Mouse (Mus musculus): ENCODE measurements around the gene Prkca. TPM values are rescaled to one million over a fixed set of nuclear protein-coding genes. Genes with fewer than 3 reads are reported as not detected.

Prkca gene
- total RNA-seq, 2 experiments from 2014 or later = 3.2 to 6.7 TPM

DNA sequence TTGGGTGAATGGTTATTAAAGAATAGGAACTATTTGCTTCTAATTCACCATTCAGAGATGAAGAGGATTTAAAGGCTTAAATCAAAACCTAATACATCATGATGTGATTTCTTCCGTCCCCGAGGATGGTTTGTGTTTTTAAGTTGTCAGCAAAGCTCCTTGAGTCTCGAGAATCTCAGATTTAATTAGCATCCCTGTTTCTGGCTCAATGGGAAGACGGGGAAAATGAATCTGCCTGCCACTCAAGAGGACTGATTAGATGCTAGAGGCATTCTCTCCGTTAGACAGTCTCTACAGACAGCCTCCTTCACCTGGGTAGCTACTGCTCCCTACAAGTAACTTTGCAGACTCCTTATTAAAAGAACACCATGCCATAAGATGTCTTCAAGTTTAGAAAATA, 396.9 kb downstream of the Prkca start:
- no peak for ATAC-seq (replicated peaks; ENCODE audit: low FRiP score, poor library complexity, severe bottlenecking)

DNA sequence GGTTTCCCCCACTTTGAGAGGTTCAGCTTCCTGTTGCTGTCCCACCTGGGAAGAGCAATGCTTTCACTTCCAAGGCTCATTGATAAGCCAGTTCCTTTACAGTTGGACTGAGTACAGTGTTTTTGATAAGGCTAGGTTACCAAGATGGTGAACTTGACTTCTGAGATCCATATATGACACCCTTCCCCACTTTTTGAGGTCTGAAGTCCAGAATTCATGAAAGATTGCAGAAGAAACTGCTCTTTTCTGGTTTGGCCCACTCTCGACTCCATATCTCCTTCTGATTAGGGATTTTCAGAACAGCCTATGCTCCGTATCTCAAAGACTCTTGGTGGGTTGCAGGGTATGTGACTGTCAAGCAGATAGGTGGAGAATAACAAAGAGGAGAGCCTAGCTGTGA, 406.8 kb downstream of the Prkca start:
- ATAC-seq (replicated peaks; ENCODE audit: low FRiP score, poor library complexity, severe bottlenecking) = no peak

GRCm38 (mm10) chr11:107931721-107932120, 412.0 kb downstream of the Prkca start:
- no peak for ATAC-seq (replicated peaks; ENCODE audit: low FRiP score, poor library complexity, severe bottlenecking)

GRCm38 (mm10) chr11:107931288-107931687, 412.4 kb downstream of the Prkca start:
- no peak for ATAC-seq (replicated peaks; ENCODE audit: low FRiP score, poor library complexity, severe bottlenecking)

DNA sequence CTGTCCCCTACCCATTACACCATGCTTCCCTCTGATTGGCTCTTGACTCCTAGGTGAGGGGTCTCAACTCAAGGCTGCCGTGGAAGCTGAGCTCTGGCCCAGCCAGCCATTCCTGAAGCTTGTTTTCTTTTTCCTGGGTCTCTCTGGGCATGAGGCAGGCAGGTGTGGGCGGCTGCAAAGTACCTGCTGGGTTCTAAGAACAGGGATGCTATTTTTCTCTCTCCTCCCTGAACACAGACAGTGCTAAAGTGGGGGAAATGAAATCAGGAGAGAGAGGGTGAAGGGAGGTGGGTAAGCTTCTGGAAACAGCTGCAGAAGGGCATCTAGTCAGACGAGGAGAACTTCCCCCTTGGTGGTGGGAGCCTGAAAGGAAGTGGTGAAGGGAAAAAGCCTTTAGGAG, 414.0 kb downstream of the Prkca start:
- no peak for ATAC-seq (replicated peaks; ENCODE audit: low FRiP score, poor library complexity, severe bottlenecking)

- no peak for ATAC-seq (replicated peaks; ENCODE audit: low FRiP score, poor library complexity, severe bottlenecking)
Measured at GRCm38 (mm10) chr11:107919852-107920508, 423.7 kb downstream of the Prkca start.

- ATAC-seq (replicated peaks; ENCODE audit: low FRiP score, poor library complexity, severe bottlenecking) = no peak
Measured at GRCm38 (mm10) chr11:107917721-107918235, 425.9 kb downstream of the Prkca start.

GRCm38 (mm10) chr11:107914634-107915226, 429.0 kb downstream of the Prkca start, which contains the start of gene Cacng5:
TSS of gene Cacng5 (minus strand) at chr11:107915055.
- ATAC-seq (replicated peaks; ENCODE audit: low FRiP score, poor library complexity, severe bottlenecking) = no peak

GRCm38 (mm10) chr11:107913317-107913716, 430.4 kb downstream of the Prkca start:
- ATAC-seq (replicated peaks; ENCODE audit: low FRiP score, poor library complexity, severe bottlenecking) = no peak

DNA sequence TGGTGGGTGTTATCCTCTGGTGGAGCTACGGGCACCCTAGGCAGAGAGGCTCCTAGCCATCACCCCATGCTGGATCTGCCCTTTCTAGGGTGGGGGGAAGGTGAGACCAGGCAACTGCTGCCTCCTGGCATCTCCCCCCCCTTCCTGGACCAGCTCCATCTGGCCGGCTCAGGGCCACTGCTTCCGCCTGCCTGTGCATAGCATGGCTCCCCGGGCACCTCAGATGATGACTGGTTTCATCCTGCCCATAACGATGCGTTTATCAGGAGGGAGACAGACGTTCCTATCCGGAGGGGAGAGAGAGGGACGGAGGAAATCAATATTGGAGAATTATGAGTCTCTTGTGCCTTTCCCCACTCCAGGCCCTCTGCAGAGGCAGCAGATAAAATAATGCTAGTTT, 438.4 kb downstream of the Prkca start:
- ATAC-seq (replicated peaks; ENCODE audit: low FRiP score, poor library complexity, severe bottlenecking) = no peak

DNA sequence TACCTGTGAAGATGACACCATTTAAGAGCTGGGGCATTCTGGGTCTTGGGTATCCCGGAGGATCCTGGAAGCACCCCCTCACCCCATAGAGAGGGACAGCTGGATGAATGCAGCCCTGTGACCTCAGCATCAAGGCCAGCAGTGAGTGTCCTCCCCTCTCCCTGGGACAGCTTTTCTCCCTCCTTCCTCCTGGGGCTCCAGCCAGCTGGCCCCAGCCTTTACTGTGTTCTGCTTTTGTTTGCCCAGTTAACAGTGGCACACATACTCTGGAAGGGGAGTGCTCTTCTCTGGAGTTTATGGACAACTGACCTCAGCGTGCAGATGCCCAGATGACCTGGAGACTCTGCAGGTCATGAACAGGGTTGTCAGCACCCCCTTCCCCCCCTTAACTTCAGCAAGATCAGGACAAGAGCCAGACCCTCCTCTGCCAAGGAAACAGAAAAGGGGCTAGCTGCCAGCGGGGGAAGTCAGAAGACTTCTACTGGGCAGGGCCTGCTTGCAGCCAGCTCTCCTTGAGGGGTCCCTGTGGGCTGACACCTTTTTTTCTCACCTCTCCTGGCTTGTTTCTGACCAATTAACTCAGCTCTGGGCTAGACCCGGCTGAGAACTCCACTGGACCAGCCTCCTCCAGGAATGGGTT, 439.6 kb downstream of the Prkca start:
- no peak for ATAC-seq (replicated peaks; ENCODE audit: low FRiP score, poor library complexity, severe bottlenecking)

DNA sequence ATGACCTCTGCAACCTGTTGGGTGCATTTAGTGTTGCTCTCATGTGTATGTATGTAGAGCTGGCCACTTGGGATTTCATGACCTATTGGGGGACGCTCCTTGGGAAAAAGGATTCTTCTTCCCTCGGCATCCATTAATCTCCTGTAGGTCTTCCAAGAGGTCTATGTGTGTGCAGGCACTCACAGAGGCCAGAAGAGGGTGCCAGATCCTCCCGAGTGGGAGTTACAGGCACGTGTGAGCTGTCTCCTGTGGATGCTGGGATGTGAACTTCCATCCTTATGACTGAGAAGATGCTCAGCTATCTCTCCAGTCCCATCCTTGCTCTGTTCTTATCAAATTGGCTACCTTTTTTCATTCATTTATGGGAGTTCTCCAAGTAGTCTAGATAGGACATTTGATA, 443.3 kb downstream of the Prkca start:
- ATAC-seq (replicated peaks; ENCODE audit: low FRiP score, poor library complexity, severe bottlenecking) = no peak

GRCm38 (mm10) chr11:107898698-107899097, 445.0 kb downstream of the Prkca start:
- ATAC-seq (replicated peaks; ENCODE audit: low FRiP score, poor library complexity, severe bottlenecking) = no peak

- no peak for ATAC-seq (replicated peaks; ENCODE audit: low FRiP score, poor library complexity, severe bottlenecking)
Measured at GRCm38 (mm10) chr11:107895635-107896034, 448.1 kb downstream of the Prkca start.

DNA sequence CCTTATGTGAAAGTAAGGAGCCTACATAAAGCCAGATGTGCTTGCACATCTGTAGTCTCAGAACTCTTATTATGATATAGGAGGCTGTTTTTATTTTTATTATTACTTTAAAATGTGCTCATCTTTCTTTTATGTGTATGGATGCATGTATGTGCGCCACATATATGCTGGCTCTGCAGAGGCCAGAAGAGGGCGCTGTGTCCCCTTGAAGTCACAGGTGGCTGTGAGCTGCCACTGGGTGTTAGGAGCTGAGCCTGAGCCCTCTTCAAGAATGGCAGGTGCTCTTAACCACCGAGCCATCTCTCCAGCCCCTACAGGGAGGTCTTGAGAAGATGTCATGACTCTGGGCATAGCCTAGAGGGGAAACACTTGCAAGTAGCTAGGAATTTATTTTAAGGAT, 452.4 kb downstream of the Prkca start:
- ATAC-seq (replicated peaks; ENCODE audit: low FRiP score, poor library complexity, severe bottlenecking) = no peak

GRCm38 (mm10) chr11:107887342-107887741, 456.4 kb downstream of the Prkca start:
- ATAC-seq (replicated peaks; ENCODE audit: low FRiP score, poor library complexity, severe bottlenecking) = no peak

Other genes starting within 250 kb of the Prkca start
- not detected in 2 replicates for gene Apoh, start 574 bp downstream of the Prkca start, total RNA-seq (2015; ENCODE audit: low replicate concordance)
- not detected in 2 replicates for gene Apoh, start 574 bp downstream of the Prkca start, total RNA-seq (2017; ENCODE audit: low replicate concordance)
- not detected in 2 replicates for gene Cep112, start 81.3 kb upstream of the Prkca start, total RNA-seq (2015; ENCODE audit: low replicate concordance)
- gene Cep112, start 81.3 kb upstream of the Prkca start, total RNA-seq (2017; ENCODE audit: low replicate concordance) = not detected in 2 replicates

All from erythroblast, adult 5-6 weeks (primary cell).